Mouse (Mus musculus) adrenal gland, adult 2 months (tissue): ENCODE data around the gene Klhl3. TPM values are rescaled to one million over a fixed set of nuclear protein-coding genes. Genes with fewer than 3 reads are reported as not detected.
"Not testable (repeated sequence)": the region's sequence is repeated elsewhere in the genome, so short reads cannot be mapped to it uniquely, and the experiment has no call there.

ENCODE experiments used
- DNase-seq: peaks from one replicate; pipeline ENCODE4 v3.0.0; 2021
- long read RNA-seq: library from polyadenylated mRNA; stranded (forward); transcript quantifications from one replicate; pipeline ENCODE4 v2.0.0, GENCODE M21; 2021
- polyA plus RNA-seq: library from polyadenylated mRNA; depleted of rRNA; stranded (reverse); fragments of >200 nt; gene quantifications from 2 replicates; pipeline ENCODE4 v1.2.3, GENCODE M21; 2012; rRNA removed
- total RNA-seq, 2 experiments: library from RNA; stranded (reverse); gene quantifications; 2 replicates each; pipeline ENCODE4 v1.2.3; 2021

The Klhl3 gene
- 1 to 10 TPM in 1 of 2 experiments, under 1 TPM in 1; 0.86 to 3.7 TPM for total RNA-seq
- 0.86 and 1.1 TPM in 2 replicates for polyA plus RNA-seq
- long read RNA-seq, full-length matches to known transcripts = 1 of 1 reads
- long read RNA-seq, partial matches to known transcripts = 0 of 1 reads
- long read RNA-seq, other reads (novel, unspliced or antisense) = 0 of 1 reads

- DNase-seq = peak; percentile 78
These were observed at the start of gene Klhl3 for GRCm38 (mm10) chr13:58113061-58113900. Gene Klhl3 (minus strand): TSS chr13:58113592.

GRCm38 (mm10) chr13:58160761-58161160, 47.4 kb upstream of the Klhl3 start:
- no peak for DNase-seq

DNA sequence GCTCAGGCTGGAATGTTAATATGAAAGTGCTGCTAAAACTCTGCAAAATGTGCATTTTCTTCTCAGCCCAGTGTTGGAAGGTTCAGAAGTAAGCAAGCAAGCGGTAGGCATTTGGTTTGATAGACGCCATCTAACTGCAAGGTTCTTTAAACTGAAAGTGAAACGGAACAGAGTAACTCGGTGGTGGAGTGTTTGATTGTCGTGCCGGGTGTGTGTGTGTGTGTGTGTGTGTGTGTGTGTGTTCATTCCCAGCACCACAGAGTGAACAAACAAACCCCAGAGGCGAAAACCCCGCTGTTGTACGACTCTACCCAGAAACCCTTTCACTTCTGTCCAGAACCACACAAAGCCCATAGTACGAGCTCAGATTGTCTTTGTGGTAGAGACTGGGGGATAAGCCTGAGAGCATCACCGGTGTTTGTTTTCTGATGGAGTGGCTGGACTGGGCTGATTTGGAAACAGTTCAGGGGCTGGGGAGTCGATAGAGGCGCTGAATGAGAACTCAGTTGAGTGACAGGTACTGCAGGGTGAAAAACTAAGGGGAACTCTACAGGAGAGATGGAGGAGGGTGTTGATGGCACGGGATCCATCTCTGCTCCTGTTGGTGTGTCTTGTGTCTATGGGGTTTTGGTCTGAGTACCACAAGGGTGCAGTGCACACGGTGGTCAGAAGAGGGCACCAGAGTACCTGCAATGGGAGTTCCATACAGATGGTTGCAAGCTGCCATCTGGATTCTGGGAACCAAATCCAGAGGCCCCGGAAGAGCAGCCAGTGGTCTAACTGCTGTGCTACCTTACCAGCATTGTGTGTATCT, 44.9 kb upstream of the Klhl3 start:
- DNase-seq = peak; percentile 89

- DNase-seq = peak; percentile 95
These were observed 44.2 kb upstream of the Klhl3 start, which contains the start of gene Idnk for GRCm38 (mm10) chr13:58157447-58158098. Gene Idnk (plus strand): TSS chr13:58157649.

DNA sequence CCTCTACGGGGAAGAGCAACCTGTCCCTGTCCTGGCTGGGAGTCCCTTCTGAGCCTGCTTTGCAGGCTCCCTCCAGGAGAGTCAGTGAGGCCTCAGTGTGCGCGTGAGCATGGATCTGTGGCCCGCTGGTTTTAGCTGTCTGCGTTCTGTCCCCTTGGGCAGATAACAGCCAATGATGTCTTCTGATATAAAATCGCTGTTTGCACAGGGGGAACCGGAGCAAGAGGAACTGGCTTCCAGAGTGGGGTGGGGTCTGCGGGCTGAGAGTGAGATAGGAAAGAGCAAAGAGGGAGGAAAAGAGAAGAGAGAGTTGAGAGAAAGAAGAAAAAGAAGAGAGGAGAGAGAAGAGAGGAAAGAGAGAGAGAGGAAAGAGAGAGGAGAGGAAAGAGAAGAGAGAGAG, 43.6 kb upstream of the Klhl3 start:
- no peak for DNase-seq

- no peak for DNase-seq
These were observed 42.6 kb upstream of the Klhl3 start for GRCm38 (mm10) chr13:58156031-58156430.

DNA sequence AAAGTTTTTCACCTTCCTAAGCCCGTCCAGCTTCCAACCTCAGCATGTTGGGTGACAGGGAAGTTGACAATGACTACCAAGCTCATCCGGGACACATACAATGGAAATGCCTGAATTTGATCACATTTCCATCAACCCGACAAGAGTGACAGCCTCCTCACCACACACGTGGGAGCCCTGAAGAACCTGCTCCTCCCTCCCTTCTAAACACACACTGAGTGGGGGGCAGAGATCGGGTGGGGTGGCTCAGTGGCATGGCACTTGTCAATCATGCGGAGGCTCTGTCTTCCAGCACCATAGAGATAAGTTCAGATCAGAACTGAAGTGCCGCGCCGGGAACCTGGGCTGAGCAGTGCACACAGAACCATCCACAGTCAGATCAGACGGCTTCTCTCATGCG, 37.0 kb upstream of the Klhl3 start:
- DNase-seq = no peak

- no peak for DNase-seq
These were observed 36.2 kb upstream of the Klhl3 start for GRCm38 (mm10) chr13:58149629-58150028.

DNA sequence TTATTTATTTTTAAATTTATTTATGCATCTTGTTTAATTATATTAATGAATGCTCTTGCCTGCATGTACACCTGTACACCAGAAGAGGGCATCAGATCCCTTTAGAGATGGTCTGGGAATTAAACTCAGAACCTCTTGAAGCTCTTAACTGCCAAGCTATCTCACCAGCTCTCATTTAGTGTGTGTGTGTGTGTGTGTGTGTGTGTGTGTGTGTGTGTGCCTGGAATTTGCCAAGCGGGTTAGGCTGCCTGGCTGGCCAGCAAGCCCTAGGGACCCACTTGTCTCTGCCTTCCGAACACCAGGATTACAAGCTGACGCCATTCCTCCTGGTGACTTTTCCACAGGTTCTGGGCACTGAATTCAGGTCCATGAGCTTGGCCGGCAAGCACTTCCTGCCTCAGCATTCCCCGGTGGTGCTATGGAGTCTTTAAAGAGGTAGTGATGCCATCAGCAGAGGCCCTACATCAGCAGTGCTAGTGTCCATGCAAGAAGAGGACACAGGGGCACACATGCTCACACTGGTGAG, 35.7 kb upstream of the Klhl3 start:
- no peak for DNase-seq

GRCm38 (mm10) chr13:58148256-58148831, 35.0 kb upstream of the Klhl3 start:
- peak; percentile 55 for DNase-seq

- DNase-seq = no peak
These were observed 34.4 kb upstream of the Klhl3 start for GRCm38 (mm10) chr13:58147760-58148159.

- DNase-seq = not testable (repeated sequence)
These were observed 33.2 kb upstream of the Klhl3 start for GRCm38 (mm10) chr13:58146603-58147002.

- no peak for DNase-seq
These were observed 18.3 kb upstream of the Klhl3 start for GRCm38 (mm10) chr13:58131692-58132091.

GRCm38 (mm10) chr13:58129687-58130246, 16.4 kb upstream of the Klhl3 start:
- DNase-seq = no peak

DNA sequence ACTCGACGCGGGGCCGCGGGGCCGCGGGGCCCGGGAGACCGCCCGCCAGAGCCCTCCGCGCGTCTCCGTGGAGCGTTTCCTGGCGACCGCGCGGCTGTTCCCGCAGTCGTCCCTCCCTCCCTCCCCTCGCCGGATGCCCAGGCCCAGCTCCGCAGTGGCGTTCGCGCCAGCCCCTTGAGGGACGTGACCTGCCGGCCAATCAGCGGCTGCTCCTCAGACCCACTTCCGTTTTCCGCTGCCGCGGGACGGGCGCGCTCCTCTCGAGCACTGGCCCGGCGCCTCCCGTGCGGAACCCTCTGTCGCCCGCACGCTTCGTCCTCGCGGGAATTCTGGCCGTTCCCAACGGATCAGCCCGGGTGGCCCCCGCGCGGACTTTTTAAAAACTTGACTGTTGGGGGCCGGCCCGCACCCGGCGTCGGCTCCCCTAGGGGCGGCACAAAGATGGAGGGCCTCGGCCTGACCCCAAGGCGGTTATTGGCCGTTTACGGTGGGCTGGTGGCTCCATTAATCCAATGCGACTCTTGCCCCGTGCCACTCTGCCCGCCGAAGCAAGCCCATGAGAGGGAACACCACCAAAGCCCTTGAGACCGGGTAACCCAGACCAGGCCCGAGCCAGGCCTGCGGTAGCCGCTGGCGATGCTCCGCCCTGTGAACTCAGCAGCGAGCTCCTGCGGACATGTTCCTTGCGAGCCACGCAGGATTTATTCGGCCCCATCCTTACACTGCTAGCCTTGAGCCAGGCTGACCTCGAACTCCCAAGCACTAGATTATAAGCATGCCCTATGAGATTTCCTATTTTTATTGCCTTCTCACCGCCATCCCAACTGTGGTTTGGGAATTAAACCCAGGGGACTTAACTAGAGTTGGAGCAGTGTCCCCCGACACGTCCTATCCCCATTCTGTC, 15.6 kb upstream of the Klhl3 start:
- peak; percentile 98 for DNase-seq

DNA sequence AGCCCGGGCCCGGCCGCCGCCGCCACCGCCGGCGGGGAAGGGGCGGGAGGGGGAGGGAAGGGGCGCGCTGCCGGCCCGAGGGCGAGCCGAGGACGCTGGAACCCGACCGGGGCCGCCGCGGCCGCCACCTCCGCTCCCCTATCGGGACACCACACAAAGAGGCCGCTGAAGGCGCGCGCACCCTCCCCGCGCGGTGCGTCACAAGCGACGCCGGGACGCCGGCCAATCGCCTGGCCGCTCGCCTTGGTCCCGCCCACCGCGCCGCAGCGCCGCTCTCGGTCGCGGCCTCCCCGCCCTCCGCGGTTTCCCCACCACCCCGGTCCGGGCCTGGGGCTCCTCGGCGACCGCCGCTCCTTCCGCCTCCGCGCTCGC, 15.0 kb upstream of the Klhl3 start, which contains the start of gene Hnrnpa0:
Gene Hnrnpa0 (minus strand): TSS at position 161 of the 372 bp plus-strand sequence.
- peak; percentile 96 for DNase-seq

DNA sequence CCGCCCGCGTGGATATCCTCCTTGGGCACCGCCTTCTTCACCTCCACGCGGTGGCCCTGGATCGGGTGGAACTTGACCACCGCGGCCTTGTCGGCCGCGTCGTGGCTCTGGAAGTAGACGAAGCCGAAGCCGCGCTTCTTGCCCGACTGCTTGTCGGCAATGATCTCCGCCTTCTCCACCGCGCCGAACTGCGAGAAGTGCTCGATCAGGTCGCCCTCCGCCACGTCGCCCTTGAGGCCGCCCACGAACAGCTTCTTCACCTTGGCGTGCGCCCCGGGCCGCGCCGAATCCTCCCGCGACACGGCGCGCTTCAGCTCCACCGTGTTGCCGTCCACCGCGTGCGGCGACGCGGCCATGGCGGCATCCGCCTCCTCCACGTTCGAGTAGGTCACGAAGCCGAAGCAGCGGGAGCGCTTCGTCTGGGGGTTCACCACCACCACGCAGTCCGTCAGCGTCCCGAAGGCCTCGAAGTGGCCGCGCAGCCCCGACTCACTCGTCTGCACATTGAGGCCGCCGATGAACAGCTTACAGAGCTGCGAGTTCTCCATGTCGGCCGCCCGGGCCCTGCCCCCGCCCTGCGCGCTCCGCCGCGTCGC, 14.5 kb upstream of the Klhl3 start:
- no peak for DNase-seq

GRCm38 (mm10) chr13:58126862-58127765, 13.7 kb upstream of the Klhl3 start:
- no peak for DNase-seq
